Mouse (Mus musculus) urinary bladder, postnatal 14 days (tissue): Measurements from ENCODE around the gene Dennd4a.
"Not testable (repeated sequence)": the region's sequence is repeated elsewhere in the genome, so short reads cannot be mapped to it uniquely, and the experiment has no call there.

Experiments
- DNase-seq: peaks from one replicate; pipeline ENCODE4 v3.0.0; 2021; ENCODE audit warnings: low spot score

Gene Dennd4a

DNA sequence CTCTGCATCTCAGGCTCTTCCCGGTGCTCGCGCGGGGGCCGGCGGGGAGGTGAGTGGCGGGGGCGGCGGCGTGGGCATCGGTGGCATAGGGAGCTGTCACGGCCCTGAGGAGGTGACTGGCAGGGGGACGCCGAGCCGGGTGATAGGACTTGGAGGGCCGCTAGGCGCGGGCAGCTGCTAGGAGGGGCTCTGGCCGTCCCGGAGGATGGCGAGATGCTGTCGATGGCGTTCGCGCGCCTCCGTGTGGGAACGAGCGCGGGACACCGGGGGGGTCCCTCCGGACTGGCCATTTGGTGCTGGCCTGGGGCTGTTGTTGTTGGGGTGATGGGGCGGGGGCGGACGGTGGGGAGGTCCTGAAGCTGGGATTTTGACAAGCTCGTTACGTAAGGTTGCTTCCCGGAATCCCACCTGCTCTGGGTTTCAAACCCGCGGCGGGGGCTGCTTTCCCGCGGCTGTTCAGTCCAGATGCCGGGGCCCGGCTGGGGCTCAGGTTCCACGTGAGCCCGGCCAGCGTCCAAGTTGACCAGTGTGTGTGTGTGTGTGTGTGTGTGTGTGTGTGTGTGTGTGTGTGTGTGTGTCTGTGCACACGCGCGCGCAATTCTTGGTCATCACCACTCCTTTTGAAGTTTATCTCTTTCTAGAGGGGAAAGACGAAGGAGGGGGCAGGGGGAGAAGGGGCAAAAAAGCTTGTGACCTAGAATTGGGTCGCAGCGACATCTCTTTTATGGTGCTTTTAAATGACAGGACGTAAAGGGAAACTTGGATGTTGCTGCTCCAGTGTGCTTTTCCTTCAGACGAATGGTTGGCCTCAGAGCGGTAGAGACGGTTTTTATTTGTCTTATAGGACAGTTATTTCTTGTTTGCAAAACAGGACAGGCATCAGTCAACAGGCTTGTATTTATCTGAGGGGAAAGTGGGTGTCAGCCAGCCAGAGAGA lies 666 bp downstream of the Dennd4a start:
- peak; percentile 44 for DNase-seq

DNA sequence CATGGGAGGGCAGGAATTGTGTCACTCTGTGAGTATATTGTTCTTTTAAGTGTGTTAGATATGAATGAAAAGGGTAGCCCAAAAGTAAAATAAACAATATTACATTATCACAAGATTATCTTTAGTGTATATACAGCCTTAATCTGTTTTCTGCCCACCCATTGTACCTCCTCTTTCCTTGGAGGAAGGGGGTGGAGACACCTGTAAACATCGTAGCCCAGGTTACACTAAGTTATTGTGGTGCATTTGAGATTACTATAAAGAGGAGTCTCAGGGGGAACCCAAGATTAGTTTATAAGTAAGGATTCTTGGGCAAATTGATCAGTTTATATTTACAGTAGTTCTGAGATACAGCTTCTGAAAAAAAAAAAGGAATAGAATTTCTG lies 1.3 kb downstream of the Dennd4a start:
- no peak for DNase-seq

DNA sequence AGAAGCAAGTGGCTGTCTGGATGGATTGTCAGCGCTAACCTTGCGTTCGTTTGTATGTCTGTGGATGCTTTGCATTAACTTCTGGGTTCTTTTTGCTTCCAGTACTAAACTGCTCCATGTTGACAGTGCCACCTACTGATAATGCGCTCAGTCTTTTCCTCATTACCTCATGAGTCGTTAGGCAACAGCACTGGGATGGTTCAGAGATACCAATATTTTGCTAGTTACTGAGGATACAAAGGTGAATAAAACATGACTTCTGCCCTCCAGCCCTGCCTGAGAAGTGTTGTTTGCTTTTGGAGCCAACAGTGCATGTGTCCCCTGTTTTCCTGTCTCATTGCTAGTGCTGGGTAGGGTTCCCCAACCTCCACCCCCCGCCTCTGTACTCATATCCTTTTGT lies 3.1 kb downstream of the Dennd4a start:
- DNase-seq: no peak

DNA sequence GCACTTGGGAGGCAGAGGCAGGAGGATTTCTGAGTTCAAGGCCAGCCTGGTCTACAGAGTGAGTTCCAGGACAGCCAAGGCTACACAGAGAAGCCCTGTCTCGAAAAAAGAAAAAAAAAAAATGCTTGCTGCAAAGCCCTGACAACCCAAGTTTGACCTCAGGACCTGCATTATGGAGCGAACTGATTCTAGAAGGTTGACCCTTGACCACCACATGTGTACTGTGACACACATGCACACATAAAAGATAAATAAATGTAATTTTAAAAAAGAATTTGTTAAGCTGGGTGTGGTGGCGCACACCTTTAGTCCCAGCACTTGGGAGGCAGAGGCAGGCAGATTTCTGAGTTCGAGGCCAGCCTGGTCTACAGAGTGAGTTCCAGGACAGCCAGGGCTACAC lies 8.5 kb downstream of the Dennd4a start:
- DNase-seq: not testable (repeated sequence)

DNA sequence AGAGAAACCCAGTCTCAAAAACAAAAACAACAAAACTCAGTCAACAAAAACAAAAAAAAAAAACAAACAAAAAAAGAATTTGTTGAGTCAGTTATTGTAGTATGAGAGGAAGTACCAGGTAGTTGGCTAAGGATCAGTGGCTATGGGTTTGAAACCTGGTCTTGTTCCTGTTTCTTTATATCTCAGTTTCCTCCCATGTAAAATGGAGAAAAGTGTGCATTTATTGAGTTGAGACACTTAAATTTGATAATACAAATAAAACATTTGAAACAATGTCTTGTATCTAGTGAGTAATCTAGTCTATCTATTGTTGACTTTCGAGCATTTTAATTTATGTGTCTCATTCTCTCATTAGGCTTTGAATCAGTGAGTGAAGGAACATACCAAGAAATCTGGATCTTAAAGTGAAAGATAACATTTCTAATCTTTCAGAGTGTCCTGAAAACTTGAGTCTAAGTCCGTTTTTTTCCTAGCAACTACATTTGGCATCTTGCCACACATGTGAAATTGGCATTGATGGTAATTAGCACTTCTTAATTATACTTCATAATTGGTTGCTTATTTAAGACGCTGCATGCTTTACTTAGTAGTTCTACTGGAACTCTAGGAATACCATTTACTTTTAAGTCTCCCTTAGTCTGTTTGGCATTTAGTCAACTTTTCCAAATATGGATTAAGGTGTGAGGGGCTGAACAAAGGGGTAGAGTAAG lies 9.1 kb downstream of the Dennd4a start:
- DNase-seq: no peak

DNA sequence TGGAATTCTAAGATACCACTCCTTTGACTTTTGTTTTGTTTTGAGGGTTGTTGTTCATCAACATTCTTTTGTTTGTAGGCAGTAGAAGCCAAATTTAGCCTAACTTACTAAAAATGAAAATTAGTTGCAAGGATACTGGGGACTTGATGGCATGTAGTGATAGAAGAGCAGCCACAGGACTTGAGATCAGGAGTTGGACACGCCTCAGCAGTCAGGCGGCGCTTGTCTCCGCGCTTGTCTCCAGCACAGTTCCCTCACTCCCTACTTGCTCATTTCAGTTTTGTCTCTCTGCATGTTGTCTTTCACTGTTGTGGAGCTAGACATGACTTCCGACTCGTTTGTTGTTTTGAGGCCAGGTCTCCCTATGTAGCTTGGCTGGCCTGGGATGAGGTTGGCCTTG lies 11.1 kb downstream of the Dennd4a start:
- no peak for DNase-seq

DNA sequence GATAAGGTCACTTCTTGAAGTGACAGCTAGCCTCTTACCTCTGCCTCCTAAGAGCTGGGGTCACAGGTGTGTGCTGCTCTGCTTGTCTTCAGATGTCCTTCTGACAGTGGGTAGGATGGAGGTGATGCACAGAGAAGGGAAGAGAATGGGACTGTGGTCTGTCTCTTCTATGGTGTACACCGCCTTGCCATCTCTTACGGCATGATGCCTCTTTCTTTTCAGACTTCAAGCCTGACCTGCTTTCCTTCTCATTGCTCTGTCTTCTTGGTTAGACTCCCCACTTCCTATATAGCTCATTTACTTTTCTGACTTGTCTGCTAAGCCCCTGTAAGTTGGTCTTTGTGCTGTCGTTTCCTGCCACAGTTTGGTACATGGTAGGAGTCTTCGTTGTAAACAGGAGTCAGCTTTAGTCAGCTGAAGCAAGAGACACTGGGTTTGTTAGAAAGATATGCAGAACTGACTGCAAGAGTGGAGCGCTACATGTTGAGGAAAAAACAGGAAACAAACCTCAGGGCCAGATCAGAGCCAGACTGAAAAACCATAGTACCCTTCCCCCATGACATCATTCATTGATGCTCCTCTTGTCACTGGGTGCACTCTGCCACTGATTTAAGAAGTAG lies 13.4 kb downstream of the Dennd4a start:
- no peak for DNase-seq

DNA sequence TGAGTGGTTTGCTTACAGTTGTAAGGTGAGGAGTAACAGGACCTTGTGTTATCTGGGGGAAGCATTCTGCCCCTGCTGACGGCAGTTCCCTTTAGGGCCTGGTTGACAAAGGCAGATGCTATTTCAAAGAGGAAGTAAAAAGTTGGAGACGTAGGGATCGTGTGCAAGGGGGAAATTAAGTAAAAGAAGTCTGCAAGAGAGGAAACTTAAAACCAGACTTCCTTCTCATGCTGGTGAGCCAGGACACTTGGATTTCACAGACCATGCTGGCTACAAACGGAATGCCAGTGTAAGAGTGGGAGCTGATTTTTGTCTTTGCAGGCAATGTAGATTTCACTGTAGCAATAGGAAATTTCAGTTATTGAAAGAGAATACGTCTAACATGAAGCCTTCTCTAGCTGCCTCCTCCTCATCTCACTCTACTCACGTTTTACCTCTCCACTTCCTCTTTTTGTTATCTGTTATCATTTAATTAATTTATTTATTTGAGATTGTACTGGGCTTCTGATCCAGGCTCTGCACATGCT lies 19.0 kb downstream of the Dennd4a start:
- DNase-seq: no peak

DNA sequence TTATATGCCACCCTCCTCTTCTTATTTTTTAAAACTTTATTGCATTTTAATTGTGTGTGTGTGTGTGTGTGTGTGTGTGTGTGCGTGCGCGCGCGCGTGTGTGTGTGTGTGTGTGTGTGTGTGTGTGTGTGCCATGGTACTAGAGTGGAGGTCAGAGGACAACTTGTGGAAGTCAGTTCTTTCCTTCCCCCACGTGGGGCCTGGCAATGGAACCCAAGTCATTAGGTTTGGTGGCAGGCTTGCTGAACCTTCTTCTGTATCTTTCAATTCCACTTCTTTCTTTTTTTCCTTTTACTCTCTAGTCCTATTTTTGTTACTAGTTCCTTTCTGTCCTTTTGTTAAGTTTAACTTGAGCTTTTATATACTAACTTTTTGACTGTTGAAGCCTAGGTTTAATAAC lies 19.5 kb downstream of the Dennd4a start:
- DNase-seq: no peak

DNA sequence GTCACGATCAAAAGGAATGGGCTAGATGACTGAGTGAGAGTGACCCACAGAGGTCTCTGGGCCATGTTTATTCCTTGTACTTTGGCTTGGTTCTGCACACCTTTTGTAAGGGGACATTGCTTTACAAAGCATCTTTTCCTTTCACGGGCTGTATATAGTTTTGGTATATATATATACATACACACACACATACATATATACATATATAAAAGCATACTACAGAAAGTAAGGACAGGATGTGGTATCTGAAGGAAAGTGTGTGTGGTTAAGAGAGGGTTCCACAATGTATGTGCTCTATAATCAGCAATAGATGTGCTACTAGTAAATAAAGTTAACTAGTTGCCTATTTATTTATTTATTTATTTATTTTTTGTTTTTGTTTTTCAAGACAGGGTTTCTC lies 20.6 kb downstream of the Dennd4a start:
- no peak for DNase-seq

DNA sequence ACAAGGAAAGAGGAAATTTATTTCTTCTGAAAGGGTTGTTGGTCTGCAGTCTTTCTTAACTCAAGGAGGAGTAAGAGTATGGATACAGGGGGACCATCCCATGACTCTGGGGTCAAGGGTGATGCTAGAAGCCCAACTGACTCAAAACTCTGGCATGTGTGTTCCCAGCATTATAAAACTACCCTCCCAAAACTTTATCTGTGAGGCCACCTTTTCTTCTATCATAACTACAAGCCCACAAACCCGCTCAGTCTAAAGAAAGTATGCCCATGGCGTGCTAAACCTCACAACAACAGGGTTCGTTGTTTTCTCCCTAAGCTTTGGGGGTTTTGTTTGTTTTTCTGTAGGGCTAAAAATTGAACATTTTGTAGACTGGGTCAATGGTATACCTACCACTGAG lies 23.3 kb downstream of the Dennd4a start:
- DNase-seq: no peak

DNA sequence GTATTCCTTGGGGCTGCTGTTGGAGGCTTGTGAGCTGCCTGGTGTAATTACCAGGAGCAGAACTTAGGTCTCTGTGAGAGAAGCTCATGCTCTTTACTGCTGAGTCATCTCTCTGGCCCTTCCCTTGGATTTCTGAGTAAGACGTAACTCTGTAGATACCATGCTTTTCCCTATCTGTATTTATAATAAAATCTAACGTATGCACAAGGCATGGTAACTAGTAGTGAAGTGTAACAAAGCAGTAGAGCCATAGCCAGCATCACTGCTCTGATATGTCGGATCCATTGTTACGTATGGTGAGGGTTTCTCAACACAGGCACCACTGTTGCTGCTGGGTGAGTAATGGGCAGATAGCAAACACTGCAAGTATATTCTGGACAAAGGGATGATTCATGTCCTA lies 34.2 kb downstream of the Dennd4a start:
- DNase-seq: no peak

DNA sequence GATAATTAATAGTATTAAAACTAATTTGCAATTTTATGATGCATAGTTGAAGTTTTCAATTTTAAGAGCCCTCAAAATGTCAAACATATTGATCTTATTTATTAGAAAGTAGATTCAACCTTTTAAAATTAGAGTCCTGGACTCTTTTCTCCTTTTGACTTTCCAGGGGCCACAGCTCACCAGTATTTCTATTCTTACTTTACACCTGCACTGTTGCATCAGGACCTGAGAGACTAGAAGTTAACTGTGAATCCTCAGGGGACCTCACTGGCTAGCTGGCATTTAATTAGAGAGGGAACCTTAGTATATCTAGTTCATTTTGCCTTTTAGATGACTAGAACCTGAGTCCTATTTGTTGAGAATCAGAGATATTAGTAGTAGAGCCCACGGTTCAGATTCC lies 38.4 kb downstream of the Dennd4a start:
- no peak for DNase-seq

DNA sequence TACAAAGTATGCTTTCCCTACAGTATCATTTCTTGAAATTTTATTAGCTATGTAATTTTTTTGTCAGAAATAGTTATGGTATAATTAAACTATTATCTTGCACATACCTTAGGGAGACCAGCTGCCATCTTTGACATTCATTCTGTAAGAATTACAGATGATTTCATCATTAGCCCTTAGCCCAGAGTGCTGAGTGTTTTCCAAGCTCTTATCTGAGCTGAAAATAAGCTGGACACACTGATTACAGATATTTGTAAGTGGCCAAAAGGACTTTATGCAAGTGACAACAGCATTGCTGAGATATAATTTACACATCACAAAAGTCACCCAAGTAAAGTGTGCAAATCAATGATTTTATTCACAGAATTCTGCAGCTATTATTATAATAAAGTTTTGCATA lies 48.9 kb downstream of the Dennd4a start:
- no peak for DNase-seq

DNA sequence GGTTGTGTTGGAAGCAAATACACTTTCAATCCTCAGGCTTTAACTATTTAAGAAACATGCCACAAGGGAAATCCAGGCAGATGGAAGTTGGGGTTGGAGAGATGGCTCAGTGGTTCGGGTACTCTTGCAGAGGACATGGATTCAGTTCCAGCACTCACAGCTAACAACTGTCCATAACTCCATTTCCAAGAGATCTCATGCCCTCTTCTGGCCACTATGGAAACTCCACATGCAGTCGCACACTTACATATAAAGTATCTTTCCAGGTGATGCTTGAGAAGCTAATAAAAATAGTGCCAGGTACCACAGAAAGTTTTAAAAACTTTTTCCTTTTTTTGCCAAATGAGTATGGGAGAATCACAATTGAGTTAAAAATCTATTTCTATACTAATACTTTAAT lies 51.5 kb downstream of the Dennd4a start:
- no peak for DNase-seq

DNA sequence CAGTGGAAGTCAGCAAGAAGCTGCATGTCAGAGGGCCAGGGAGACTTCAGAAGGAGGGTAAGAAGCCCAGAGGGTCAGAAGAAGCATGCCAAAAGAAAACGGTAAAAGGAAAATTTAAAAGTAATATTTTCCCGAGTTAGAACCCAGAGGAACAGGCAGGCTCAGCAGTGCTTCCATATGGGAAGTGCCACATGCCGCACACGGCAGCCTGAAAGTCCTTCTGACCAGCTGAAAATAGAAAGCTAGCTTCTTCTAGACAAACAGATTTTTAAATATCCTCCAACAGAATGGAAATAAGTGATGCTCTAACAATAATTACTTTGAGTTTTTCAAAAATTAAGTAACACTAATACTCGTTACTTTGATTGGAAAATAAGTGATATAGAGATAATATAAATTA lies 74.9 kb downstream of the Dennd4a start:
- DNase-seq: no peak

DNA sequence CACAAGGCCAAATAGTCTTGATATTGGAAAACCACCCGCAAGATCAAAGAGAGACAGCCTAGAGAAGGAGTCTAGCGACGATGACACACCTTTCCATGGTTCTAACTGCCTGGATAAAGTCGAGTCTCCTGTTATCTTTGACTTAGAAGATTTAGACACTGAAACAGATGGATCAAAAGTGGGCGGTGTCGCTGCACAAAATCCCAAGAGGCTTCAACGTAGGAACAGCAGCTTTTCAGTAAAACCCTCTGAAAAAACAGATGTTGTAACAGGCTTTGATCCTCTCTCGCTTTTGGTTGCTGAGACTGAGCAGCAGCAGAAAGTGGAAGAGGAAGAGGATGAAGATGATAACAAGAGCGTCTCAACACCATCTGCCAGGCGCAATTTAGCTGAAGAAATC lies 85.5 kb downstream of the Dennd4a start:
- DNase-seq: no peak

DNA sequence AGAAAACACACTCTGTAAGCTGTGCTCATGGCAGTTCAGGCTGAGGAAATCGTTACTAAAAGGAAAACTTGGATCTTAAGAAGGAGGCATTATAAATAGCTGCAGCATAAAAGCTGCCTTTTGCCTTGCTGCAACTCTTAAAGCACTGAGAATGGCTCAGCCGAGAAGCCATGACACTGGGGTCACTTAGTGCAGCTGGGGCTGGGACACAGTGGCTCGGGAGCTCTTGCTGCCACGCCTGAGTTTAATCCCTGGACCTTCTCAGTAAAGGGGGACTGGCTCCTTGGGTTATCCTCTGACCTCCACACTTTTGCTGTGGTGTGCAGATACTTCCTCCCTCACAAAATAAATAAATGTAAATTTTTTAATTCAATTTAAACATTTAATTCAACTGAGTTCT lies 91.7 kb downstream of the Dennd4a start:
- no peak for DNase-seq

DNA sequence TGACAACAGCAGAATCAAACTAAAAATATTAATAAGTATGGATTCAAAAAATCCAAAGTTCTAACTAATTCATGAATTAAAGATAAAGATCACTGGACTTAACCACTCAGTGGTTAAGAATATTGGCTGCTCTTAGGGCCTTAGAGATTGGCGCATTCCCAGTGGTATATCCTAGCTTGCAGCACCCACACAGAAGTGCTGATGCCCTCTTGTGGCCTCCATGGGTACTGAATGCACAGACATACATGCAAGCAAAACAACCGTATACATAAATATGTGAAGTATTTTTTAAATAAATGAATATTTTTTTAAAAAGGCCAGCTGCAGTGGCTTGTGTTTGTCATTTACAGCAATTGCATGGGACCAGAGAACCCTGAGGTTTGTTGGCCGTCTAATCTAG lies 92.2 kb downstream of the Dennd4a start:
- peak; percentile 83 for DNase-seq

DNA sequence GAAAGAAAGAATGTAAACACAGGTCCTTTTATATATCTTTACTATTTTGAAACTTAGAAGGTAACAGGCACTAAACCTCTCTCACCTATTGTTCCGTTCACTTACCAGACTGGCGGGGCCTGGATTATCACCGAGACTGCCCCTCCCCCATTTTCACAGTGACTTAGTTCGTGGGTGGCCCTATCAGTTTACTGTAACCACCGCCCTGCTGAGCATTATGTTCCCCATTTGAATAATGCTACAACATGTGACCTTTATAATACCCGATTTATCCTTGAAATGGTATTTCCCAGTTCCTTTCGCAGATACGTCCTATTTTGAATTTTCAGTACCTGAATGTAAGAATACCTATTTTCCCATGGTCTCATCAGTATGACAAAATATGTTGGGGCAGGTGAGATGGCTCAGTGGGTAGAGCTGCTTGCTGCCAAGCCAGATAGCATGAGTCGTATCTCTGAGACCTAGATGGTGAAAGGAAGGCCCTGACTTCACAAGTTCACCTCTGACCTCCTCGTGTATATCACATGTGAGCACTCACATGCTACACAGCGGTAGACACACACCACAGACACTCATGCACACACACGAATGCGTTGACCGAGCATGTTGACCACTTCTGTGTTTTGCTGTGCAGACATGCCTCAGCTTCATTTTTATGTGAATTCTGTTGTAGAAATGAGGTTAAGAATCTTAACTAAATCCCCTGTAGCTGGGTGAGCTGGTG lies 93.9 kb downstream of the Dennd4a start:
- no peak for DNase-seq

DNA sequence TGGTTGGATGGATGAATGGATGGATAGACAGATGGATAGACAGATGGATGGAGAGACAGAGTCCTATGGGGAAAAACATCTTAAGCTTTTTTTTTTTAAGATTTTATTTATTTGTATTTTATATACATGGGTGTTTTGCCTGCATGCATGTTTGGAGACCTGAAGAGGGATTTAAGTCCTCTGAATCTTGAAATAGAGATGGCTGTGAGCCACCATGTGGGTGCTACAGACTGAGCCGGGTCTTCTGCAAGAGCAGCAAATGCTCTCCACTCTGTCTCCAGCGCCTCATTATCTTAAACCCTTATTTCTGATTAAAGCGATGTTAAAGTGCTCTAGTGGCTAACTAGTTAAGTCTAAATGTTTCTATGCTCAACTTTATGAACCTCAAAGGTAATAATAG lies 96.3 kb downstream of the Dennd4a start:
- no peak for DNase-seq

DNA sequence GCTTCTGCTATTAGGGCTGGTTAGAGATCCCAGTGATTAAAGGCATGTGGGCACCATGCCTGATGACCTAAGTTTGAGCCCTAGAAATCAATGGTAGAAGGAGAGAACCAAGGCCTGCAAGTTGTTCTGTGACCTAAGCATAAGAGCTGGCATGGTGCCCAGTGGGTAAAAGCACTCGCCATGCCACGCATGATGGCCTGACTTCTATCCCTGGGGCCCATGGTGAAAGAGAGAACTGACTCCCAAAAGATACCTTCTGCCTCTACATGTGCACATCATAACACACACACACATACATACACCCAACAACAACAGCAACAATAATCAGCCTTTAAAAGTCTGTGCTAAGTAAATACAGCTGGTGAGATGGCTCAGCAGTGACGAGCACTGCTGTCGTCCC lies 102.3 kb downstream of the Dennd4a start:
- DNase-seq: no peak
